Mouse (Mus musculus) hindbrain, embryonic 13.5 days (tissue): ENCODE results near the gene Zfp872. TPM values are rescaled to one million over a fixed set of nuclear protein-coding genes. Genes with fewer than 3 reads are reported as not detected.

Source experiments
- ATAC-seq: fragments of 200-750 bp; cut with Nextera tagmentation; 2 replicates; pipeline ENCODE4 v1.8.0; 2017; ENCODE audit warnings: moderate TSS enrichment; ENCODE audit not compliant: low FRiP score
- H3K27ac ChIP-seq: fragments of 300-500 bp; sonication (generic); 2 replicates; pipeline ENCODE4 v1.5.1; 2015; ENCODE audit warnings: inconsistent platforms, mild to moderate bottlenecking, moderate library complexity
- H3K27me3 ChIP-seq: fragments of 300-500 bp; sonication (generic); 2 replicates; pipeline ENCODE4 v1.6.1; 2015; ENCODE audit warnings: mild to moderate bottlenecking, inconsistent platforms
- H3K36me3 ChIP-seq: fragments of 300-500 bp; sonication (generic); 2 replicates; pipeline ENCODE4 v1.6.1; 2015; ENCODE audit warnings: mild to moderate bottlenecking, inconsistent platforms
- H3K4me1 ChIP-seq: fragments of 300-500 bp; sonication (generic); replicated peaks from 2 replicates; pipeline ENCODE4 v1.6.1; 2015; ENCODE audit warnings: inconsistent platforms
- H3K4me2 ChIP-seq: fragments of 300-500 bp; sonication (generic); 2 replicates; pipeline ENCODE4 v1.6.1; 2015; ENCODE audit warnings: inconsistent platforms, mild to moderate bottlenecking, moderate library complexity
- H3K4me3 ChIP-seq: fragments of 300-500 bp; sonication (generic); 2 replicates; pipeline ENCODE4 v1.5.1; 2015; ENCODE audit warnings: mild to moderate bottlenecking, inconsistent platforms
- H3K9ac ChIP-seq: fragments of 300-500 bp; sonication (generic); 2 replicates; pipeline ENCODE4 v1.6.1; 2015; ENCODE audit warnings: mild to moderate bottlenecking, inconsistent platforms
- H3K9me3 ChIP-seq: fragments of 300-500 bp; sonication (generic); 2 replicates; pipeline ENCODE4 v1.6.1; 2016; ENCODE audit warnings: inconsistent platforms
- WGBS: fragments of 180-500 bp; shearing (Covaris S2); methylation state at CpG from one replicate; pipeline ENCODE4 v1.1.7; 2015; 5-methylcytosine and 5-hydroxymethylcytosine counted together
- polyA plus RNA-seq: library from polyadenylated mRNA; unstranded; fragments of >200 nt; fragmentation: Nextera tagmentation; extraction: Ambion mirVana; gene quantifications from 2 replicates; pipeline ENCODE4 v1.2.1, GENCODE M21; 2015

Gene Zfp872
- polyA plus RNA-seq, 1 experiment from 2014 or later, result 0.17 TPM

DNA sequence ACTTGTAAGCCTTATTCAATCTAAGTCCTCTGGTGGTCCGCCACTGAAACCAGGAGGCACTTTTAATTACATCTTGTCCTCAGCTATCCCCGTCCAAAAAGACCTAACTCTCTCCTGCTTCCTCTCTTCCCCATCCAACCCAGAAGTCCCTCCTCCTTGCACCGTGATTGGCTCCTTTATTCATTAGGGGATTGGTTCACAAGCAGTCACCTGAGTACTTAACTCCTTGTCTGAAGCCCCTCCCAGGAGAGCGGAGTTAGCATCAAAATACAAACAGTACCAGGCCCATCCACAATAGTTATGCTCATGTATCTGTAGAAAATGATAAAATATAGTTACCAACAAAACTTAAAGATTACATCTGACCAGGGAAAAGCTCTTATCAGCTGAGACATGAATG is 52.1 kb downstream of the Zfp872 start:
- no peak overlapping the region for H3K4me2 ChIP-seq
- no peaks in the 10 kb centered on the region for H3K4me1 ChIP-seq
- H3K27ac ChIP-seq, result no peak overlapping the region
- WGBS, result 93% methylated on average over 4 of the region's 4 CpGs
- no peaks in the 10 kb centered on the region for H3K27me3 ChIP-seq
- peaks cover 85% of the 10 kb centered on the region for H3K36me3 ChIP-seq
- no peak for ATAC-seq
- no peak overlapping the region for H3K4me3 ChIP-seq
- peaks cover 8% of the 10 kb centered on the region; the same call in 1 of the 2 replicates for H3K9me3 ChIP-seq
- no peak overlapping the region for H3K9ac ChIP-seq

DNA sequence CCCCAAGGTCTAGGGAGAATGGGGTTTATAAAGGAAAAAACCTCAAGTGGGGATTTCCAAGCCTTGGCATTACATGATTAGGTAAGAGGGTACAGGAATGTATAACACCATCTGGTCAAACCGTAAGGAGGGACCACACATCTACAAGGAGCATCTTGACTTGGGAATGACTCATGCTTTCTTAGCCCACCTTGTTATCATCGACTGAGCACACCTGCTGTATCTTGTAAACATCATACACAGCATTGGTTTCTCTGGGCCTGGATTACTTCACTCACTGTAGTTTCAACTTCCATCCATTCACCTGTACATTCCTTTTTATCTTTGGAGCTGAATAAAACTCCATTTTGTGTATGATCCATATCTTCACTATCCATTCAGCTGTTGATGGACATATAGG is 56.4 kb downstream of the Zfp872 start:
- 92% methylated on average over 2 of the region's 2 CpGs for WGBS
- Histone ChIP-seq H3K36me3 (peaks cover 90% of the 10 kb centered on the region), H3K27ac (no peak overlapping the region)

More for the DNA sequence above, 56.4 kb downstream of the Zfp872 start:
- ATAC-seq, result no peak
- no peak overlapping the region for H3K4me2 ChIP-seq
- no peaks in the 10 kb centered on the region for H3K27me3 ChIP-seq
- no peaks in the 10 kb centered on the region for H3K4me1 ChIP-seq
- no peak overlapping the region for H3K9ac ChIP-seq
- peaks cover 23% of the 10 kb centered on the region for H3K9me3 ChIP-seq
- no peak overlapping the region for H3K4me3 ChIP-seq

Other genes with a start within 250 kb of the Zfp872 start
- gene Swsap1, start 232.3 kb upstream of the Zfp872 start, polyA plus RNA-seq, result 9.1 and 9.7 TPM in 2 replicates
- gene Epor, start 224.6 kb upstream of the Zfp872 start, polyA plus RNA-seq, result 1.9 and 2.2 TPM in 2 replicates
- gene Rgl3, start 198.6 kb upstream of the Zfp872 start, polyA plus RNA-seq, result 1.1 TPM in 2 replicates
- gene Ccdc151, start 185.5 kb upstream of the Zfp872 start, polyA plus RNA-seq, result 4.1 and 4.4 TPM in 2 replicates
- 99.3 and 101 TPM in 2 replicates for gene Prkcsh, start 185.3 kb upstream of the Zfp872 start, polyA plus RNA-seq
- 80.6 and 81.7 TPM in 2 replicates for gene Elavl3, start 136.1 kb upstream of the Zfp872 start, polyA plus RNA-seq
- gene Gm49318, start 116.8 kb upstream of the Zfp872 start, polyA plus RNA-seq, result not detected in 2 replicates
- gene Zfp653, start 116.7 kb upstream of the Zfp872 start, polyA plus RNA-seq, result 17.7 and 19.5 TPM in 2 replicates
- 53.5 and 56.5 TPM in 2 replicates for gene Ecsit, start 102.7 kb upstream of the Zfp872 start, polyA plus RNA-seq
- 1.4 and 4.5 TPM in 2 replicates for gene Cnn1, start 88.9 kb upstream of the Zfp872 start, polyA plus RNA-seq
- 179 and 185 TPM in 2 replicates for gene Elof1, start 70.9 kb upstream of the Zfp872 start, polyA plus RNA-seq
- gene Acp5, start 52.4 kb upstream of the Zfp872 start, polyA plus RNA-seq, result 0.82 and 0.98 TPM in 2 replicates
- 81.3 and 88.2 TPM in 2 replicates for gene Pigyl, start 31.2 kb upstream of the Zfp872 start, polyA plus RNA-seq
- gene Zfp809, start 37.6 kb downstream of the Zfp872 start, polyA plus RNA-seq, result 9.0 and 10.9 TPM in 2 replicates
- gene Zfp599, start 71.8 kb downstream of the Zfp872 start, polyA plus RNA-seq, result 7.5 and 7.6 TPM in 2 replicates
- 36.0 and 40.6 TPM in 2 replicates for gene Zfp810, start 119.6 kb downstream of the Zfp872 start, polyA plus RNA-seq
- 5.8 and 7.0 TPM in 2 replicates for gene Anln, start 201.1 kb downstream of the Zfp872 start, polyA plus RNA-seq
- 8.8 and 9.1 TPM in 2 replicates for gene 9530077C05Rik, start 223.4 kb downstream of the Zfp872 start, polyA plus RNA-seq